Mouse (Mus musculus) yolk sac, embryonic 10.5 days (tissue): Measurements from ENCODE around the gene Folr2.

Experiments
- DNase-seq: peaks from one replicate; pipeline ENCODE4 v3.0.0-alpha.2; 2017; ENCODE audit warnings: low spot score

Gene Folr2

GRCm38 (mm10) chr7:101857094-101857493, at the start of gene Folr2:
Gene Folr2 (minus strand): TSS chr7:101857194.
- no peak for DNase-seq

- no peak for DNase-seq
Observed at GRCm38 (mm10) chr7:101906696-101907095, 49.7 kb upstream of the Folr2 start.

- DNase-seq, result no peak
Observed at GRCm38 (mm10) chr7:101906287-101906681, 49.3 kb upstream of the Folr2 start, which contains the start of gene Tomt. Gene Tomt (minus strand): TSS chr7:101906359.

- DNase-seq, result peak; percentile 99
Observed at GRCm38 (mm10) chr7:101905561-101906286, 48.7 kb upstream of the Folr2 start, which contains the start of gene Lamtor1. Gene Lamtor1 (plus strand): TSS chr7:101905904.

- DNase-seq, result no peak
Observed at GRCm38 (mm10) chr7:101902846-101903245, 45.9 kb upstream of the Folr2 start.

- DNase-seq, result no peak
Observed at GRCm38 (mm10) chr7:101901969-101902368, 45.0 kb upstream of the Folr2 start.

GRCm38 (mm10) chr7:101900331-101901097, 43.5 kb upstream of the Folr2 start:
- no peak for DNase-seq

- peak; percentile 98 for DNase-seq
Observed at GRCm38 (mm10) chr7:101896104-101897066, 39.4 kb upstream of the Folr2 start.

- no peak for DNase-seq
Observed at GRCm38 (mm10) chr7:101895695-101896094, 38.7 kb upstream of the Folr2 start.

- DNase-seq, result no peak
Observed at GRCm38 (mm10) chr7:101888460-101888859, 31.5 kb upstream of the Folr2 start.

- no peak for DNase-seq
Observed at GRCm38 (mm10) chr7:101886274-101886673, 29.3 kb upstream of the Folr2 start.

- no peak for DNase-seq
Observed at GRCm38 (mm10) chr7:101884160-101884559, 27.2 kb upstream of the Folr2 start.

- DNase-seq, result no peak
Observed at GRCm38 (mm10) chr7:101882413-101883154, 25.6 kb upstream of the Folr2 start.

- DNase-seq, result no peak
Observed at GRCm38 (mm10) chr7:101880855-101881254, 23.9 kb upstream of the Folr2 start.

- DNase-seq, result no peak
Observed at GRCm38 (mm10) chr7:101875978-101876377, 19.0 kb upstream of the Folr2 start.

GRCm38 (mm10) chr7:101871296-101871695, 14.3 kb upstream of the Folr2 start:
- peak; percentile 84 for DNase-seq

- DNase-seq, result peak; percentile 88
Observed at GRCm38 (mm10) chr7:101870629-101871028, 13.6 kb upstream of the Folr2 start, which contains the start of gene Folr1. Gene Folr1 (minus strand): TSS chr7:101870788.

- no peak for DNase-seq
Observed at GRCm38 (mm10) chr7:101869163-101869500, 12.1 kb upstream of the Folr2 start.

- DNase-seq, result peak; percentile 43
Observed at GRCm38 (mm10) chr7:101868241-101869162, 11.5 kb upstream of the Folr2 start.

- no peak for DNase-seq
Observed at GRCm38 (mm10) chr7:101867482-101867881, 10.5 kb upstream of the Folr2 start.
